Mouse (Mus musculus): ENCODE measurements around the gene Minos1.

Gene Minos1

GRCm38 (mm10) chr4:139130701-139131549 is at the start of gene Minos1:
Minos1 (minus strand) TSS chr4:139131113.
- peak; percentile 98 for DNase-seq (ENCODE audit: low spot score)

DNA sequence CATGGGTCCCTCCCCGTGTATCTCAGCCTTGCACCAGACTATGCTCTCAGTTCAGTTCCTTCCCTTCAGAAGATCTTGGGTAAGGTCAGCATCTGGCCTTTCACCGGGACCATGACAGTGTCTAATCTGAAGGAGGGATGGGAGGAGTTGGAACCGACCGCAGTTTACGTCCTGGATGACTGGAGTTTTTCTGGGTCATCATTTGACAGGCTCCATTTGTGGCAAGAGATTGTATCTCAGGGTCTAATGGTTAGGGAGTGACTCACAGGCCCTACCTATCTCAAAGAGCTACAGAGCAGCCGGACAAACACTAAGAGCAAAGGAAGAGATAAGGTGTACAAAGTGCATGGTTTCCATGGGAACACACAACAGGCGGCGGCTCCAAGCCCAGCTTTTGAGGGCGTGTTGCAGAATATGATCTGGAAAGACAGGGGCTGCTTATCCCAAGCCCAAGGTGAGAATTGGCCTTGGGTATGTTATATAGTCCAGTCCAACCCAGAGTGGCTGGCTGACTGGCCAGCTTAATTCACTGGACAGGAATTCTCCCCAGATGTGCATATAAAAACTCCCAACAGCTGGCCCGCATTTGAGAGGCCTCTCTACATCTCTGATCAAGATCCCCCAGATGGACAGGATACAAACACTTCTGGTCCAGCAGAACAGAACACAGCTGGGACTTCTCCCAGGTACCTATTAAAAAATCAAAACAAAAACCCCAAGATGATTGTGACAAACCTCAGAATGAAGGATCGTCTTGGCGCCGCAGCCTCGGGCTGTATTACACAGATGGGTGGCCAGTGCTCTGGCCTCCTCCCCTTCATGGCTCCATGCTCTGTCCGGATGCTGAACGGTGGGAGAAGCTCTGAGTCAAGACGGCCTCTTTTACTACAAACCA is 49.1 kb upstream of the Minos1 start:
- DNase-seq (ENCODE audit: low spot score): no peak

DNA sequence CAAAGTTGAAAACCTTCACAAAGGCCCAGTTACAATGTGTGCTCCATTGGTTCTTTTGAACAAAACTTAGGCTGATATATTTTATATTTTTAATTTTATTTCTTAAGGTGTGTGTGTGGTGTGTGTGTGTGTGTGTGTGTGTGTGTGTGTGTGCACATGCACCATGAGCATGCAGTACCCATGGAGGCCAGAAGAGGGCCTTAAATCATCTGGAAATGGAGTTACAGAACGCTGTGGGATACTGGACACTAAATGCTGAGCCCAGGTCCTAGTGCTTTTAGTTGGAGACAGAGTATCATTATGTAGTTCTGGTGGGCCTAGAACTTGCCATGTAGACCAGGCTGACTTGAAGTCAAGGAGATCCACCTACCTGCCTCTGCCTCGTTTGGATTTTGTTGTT is 48.3 kb upstream of the Minos1 start:
- DNase-seq (ENCODE audit: low spot score): no peak

DNA sequence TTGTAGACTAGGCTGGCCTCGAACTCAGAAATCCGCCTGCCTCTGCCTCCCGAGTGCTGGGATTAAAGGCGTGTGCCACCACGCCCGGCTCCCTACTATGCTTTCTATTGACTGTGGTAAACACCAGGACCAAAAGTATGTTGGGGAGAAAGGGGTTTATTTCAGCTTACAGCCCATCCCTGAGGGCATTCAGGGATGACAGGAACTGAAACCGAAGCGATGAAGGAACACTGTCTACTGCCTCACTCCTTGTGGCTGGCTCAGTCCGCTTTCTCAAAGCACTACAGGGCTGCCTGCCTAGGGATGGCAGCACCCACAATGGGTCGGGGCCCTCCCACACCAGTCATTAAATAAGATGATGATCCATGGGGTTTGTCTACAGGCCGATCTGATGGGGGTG is 47.5 kb upstream of the Minos1 start:
- DNase-seq (ENCODE audit: low spot score): no peak

DNA sequence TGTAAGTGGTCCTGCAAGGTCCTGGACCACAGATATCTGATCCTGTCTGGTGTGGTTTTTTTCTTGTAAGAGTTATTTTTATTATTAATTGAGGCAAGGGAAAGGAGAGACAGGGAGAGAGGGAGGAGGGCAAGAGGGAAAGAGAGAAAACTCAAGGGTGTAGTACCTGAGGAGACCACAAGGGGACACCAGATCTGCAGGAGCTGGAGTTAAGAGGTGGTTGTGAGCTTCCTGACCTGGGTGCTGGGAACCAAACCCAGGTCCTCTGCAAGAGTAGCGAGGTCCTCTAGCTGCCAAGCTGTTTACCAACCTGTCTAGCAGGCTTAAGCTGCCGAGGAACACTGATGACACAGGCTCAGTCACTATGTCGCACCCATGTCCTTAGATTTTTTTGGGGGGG is 47.0 kb upstream of the Minos1 start:
- peak; percentile 34 for DNase-seq (ENCODE audit: low spot score)

DNA sequence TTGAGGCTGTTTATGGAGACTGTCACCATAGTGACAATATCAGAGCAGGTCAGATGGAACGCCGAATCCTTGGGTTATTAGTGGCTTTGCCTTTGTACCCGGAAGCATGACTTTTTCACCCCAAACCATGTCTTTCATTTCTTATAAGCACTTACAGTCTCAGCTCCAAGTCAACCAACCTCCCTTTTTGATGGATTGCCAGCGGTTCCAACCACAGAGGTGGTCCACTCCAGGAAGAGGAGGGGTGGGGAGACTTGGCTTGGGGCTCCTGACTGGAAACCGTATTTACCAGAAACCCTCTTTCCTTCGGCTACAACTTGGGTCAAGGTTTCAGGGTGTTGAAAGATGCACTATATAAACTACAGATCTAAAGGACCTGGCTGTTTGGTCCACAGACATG is 45.1 kb upstream of the Minos1 start:
- DNase-seq (ENCODE audit: low spot score): no peak

GRCm38 (mm10) chr4:139175061-139175971 is 44.4 kb upstream of the Minos1 start:
- DNase-seq (ENCODE audit: low spot score): peak; percentile 78

- DNase-seq (ENCODE audit: low spot score): no peak
These were observed 38.9 kb upstream of the Minos1 start for GRCm38 (mm10) chr4:139169748-139170279.

GRCm38 (mm10) chr4:139168985-139169747 is 38.3 kb upstream of the Minos1 start:
- DNase-seq (ENCODE audit: low spot score): peak; percentile 48

- DNase-seq (ENCODE audit: low spot score): no peak
These were observed 36.2 kb upstream of the Minos1 start for GRCm38 (mm10) chr4:139167107-139167506.

DNA sequence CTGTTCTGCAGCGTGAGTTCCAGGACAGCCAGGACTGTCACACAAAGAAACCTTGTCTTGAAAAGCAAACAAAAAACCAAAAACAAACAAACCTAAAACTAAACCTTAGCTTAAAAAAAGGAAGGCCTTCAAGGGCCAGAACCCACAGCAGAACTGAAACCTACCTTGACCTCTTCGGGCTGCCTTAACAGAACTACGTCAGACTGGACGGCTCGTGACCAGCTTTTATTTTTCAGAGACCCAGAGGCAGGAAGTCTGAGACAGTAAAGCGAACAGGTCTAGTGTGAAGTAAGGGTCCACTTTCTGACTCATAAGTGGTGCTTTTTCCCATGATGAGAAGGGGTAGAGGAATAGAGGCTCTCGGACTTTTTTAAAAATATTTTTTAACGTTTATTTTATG is 35.3 kb upstream of the Minos1 start:
- no peak for DNase-seq (ENCODE audit: low spot score)

- no peak for DNase-seq (ENCODE audit: low spot score)
These were observed 34.3 kb upstream of the Minos1 start for GRCm38 (mm10) chr4:139165259-139165658.

DNA sequence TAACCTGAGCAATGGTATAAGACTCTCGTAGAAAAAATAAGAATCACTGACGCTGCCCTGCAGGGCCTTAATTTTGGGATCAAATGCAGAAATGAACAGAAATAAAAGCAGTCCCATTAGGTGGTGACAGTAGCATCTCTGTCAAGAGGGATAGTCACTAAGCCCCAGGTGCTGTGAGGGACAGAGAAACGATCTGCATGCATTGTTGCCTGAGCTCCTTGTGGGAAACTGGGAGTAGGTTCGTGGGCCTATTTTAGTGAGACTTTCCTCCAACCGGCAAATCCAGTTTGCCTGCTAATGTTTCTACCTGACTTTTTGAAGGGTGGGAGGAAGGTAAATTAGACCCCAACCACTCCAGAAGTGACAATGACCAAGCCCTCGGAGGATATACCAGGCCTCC is 33.2 kb upstream of the Minos1 start:
- no peak for DNase-seq (ENCODE audit: low spot score)

DNA sequence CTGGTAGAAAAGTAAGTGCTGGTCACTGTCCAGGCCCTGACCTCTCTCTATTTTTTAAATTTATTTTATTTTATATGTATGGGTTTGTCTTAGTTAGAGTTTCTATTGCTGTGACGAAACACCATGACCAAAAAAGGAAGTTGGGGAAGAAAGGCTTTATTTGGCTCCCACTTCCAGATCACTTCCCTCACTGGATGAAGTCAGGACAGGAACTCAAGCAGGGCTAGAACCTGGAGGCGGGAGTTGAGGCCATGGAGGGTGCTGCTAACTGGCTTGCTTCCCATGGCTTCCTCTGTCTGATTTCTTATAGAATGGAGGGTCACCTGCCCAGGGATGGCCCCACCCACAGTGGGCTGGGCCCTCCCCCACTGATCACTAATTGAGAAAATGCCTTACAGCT is 30.2 kb upstream of the Minos1 start:
- DNase-seq (ENCODE audit: low spot score): no peak

DNA sequence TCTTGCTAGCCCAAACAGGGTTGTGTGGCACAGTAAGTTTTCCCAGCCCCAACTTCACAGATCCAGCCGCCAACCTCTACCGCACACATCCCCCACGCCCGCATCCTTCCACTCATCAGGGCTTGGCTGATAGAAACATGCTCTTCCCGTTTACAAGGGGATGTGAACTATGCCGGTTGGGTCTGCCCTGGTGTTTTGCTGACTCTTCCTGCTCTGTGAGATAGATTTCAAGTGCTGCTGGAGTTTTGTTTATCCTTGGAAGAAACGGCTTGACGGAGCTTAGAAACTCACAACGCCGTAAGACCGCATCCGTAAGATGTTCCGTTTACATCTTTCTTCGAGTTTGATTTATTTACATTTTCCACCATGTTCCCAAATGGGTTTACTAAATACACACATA is 27.4 kb upstream of the Minos1 start:
- DNase-seq (ENCODE audit: low spot score): no peak

DNA sequence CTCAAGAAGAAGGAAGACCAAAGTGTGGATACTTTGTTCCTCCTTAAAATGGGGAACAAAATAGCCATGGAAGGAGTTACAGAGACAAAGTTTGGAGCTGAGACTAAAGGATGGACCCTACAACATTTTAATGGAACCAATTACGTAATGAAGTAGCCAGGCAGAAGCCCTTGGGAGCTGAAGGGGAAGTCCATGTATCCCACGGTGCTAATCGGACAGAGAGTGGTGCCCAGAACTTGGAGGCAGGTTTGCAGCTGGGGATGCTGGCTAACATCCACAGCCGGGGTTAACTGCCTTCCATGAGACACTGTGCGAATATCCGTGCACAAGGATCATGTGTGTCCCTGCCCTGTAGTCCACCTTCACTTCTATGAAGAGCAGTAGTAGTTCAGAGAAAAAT is 25.6 kb upstream of the Minos1 start:
- DNase-seq (ENCODE audit: low spot score): no peak

DNA sequence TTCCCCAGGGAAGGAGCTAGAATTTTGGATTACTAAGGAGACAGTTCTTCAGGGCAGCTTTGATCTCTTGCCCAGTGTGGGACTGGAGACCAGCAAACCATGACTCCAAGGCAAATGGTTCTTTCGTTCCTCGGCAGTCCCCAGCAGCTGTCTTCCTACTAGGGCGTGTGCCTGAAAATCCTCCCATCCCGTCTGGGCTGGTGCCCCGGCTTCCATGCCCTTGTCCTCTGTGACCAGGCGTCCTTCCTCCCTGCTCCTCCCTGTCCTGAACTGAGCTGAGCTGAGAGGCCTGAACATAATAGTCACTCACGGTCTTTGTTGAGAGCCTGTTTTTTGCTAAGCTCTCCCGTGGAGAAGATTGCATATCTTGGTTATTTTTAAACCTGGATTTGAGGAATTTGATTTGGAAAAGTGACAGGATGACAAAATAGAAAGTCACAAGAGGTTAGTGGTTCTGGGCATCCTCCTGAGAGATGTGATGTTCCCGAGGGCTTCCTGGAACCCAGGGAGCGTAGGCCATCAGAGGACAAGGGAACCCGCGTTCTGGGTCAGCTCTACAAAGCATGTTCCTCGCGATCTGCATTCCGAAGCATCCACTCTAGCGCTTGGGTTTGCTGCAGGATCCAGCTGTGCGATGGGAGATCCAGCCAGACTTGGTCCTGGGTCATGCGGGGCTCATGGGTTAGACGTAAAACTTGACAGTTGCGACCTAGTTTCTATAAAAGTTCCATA is 23.8 kb upstream of the Minos1 start:
- peak; percentile 49 for DNase-seq (ENCODE audit: low spot score)

GRCm38 (mm10) chr4:139151370-139151769 is 20.5 kb upstream of the Minos1 start:
- DNase-seq (ENCODE audit: low spot score): peak; percentile 60

DNA sequence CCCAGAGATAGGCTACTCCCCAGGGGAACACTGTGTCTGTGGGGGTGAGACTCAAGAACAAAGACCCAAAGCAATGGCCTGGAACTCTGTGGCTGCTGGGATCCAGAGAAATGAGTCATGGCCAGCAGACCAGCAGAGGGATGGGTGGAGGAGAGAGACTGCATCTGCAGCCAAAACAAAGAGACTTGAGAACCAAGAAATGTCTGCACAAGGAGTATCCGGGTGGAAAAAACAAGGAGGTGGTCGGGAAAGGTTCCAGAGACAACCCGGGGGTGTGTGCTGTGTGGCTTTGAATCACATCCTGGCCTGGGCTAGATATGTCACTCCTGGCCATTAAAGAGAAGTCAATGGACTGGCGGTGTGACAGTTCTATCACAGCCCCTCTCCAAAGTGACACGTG is 15.8 kb upstream of the Minos1 start:
- DNase-seq (ENCODE audit: low spot score): peak; percentile 40

DNA sequence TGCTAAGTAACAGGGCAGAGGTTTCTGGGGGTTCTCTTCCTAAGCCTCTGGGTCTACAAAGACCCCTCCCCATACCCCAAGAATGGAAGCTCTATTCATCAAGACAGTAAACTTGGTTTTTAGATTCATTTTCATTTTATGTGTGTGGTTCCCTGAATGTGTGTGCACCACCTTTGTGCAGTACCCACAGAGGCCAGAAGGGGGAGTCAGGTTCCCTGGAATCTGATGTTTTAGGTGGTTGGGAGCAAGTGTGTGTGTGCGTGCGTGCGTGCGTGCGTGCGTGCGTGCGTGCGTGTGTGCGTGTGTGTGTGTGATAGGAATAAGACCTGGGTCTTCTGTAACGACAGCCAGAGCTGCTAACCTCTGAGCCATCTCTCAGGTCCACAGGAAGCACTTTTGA is 14.2 kb upstream of the Minos1 start:
- DNase-seq (ENCODE audit: low spot score): no peak

All from testis, postnatal 14 days (tissue).